Mouse (Mus musculus): Measurements from ENCODE around the gene Tmed5. TPM values are rescaled to one million over a fixed set of nuclear protein-coding genes. Genes with fewer than 3 reads are reported as not detected.
A peak's percentile ranks its signal among the peaks of the same experiment; 100 is the strongest.

Gene Tmed5
- polyA plus RNA-seq, 1 experiment: 16.8 TPM

DNA sequence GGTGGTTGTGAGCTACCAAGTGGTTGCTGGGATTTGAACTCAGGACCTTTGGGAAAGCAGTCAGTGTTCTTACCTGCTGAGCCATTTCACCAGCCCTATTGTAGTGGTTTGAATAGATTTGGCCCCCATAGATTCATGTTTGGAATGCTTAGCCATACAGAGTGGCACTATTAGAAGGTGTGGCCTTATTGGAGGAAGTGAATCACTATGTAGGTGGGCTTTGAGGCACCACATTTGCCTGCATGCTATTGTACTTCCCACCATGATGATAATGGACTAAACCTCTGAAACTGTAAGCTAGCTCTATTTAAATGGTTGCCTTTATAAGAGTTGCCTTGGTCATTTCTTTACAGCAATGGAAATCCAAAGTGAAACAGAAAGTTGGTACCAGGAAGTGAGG is 56.2 kb downstream of the Tmed5 start:
- H3ac ChIP-seq (ENCODE audit: control insufficient read depth, insufficient read length, low read depth): no peak overlapping the region
- TF ChIP-seq FOSL1 (IDR thresholded peaks at IDR 0.05; ENCODE audit: insufficient read depth, low read length, poor library complexity, severe bottlenecking): no peak
- TF ChIP-seq MAX (IDR thresholded peaks at IDR 0.05): no peak
- TF ChIP-seq CTCF (IDR thresholded peaks at IDR 0.05; ENCODE audit: control insufficient read depth, insufficient read depth, insufficient read length): no peak
- TF ChIP-seq MYOD1 (IDR thresholded peaks at IDR 0.05; ENCODE audit: control insufficient read depth, insufficient read length, low read depth): no peak
- no peak for TF ChIP-seq MYOG (IDR thresholded peaks at IDR 0.05; ENCODE audit: control insufficient read depth, extremely low read depth, insufficient read length)
- TF ChIP-seq USF1 (IDR thresholded peaks at IDR 0.05; ENCODE audit: low read depth): no peak
- no peak for TF ChIP-seq CEBPB (IDR thresholded peaks at IDR 0.05; ENCODE audit: low read depth)
- peaks cover 48% of the 10 kb centered on the region for H3K36me3 ChIP-seq (ENCODE audit: control insufficient read depth, insufficient read depth)
- H3K27me3 ChIP-seq (ENCODE audit: control insufficient read depth, insufficient read depth, insufficient read length): no peaks in the 10 kb centered on the region
- peaks cover 99% of the 10 kb centered on the region for H3K79me2 ChIP-seq (ENCODE audit: control insufficient read depth, insufficient read depth)
- H3K79me3 ChIP-seq (ENCODE audit: low read depth): peaks cover 83% of the 10 kb centered on the region
- H3K4me3 ChIP-seq (ENCODE audit: insufficient read depth, poor library complexity, severe bottlenecking): no peak overlapping the region

DNA sequence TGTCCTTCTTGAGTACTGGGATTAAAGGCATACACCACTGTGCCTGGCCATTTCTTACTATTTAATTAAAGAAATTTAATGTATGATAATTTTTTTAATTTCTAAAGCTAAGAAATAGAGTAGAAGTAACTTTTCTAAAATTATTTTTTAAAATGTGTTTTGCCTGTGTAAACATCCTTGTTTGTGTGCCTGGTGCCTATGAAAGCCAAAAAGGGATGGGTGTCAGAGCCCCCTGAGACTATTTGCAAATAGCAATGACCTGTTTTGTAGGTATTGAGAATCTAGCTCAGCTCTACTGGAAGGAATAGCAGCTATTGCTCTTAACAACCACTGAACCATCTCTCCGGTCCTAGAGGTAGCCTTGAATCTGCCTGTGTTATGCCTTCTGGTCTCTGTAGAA is 60.1 kb downstream of the Tmed5 start:
- Histone ChIP-seq H3K79me3 (ENCODE audit: low read depth) (peaks cover 91% of the 10 kb centered on the region), H3K4me3 (ENCODE audit: insufficient read depth, poor library complexity, severe bottlenecking) (no peak overlapping the region), H3K79me2 (ENCODE audit: control insufficient read depth, insufficient read depth) (peaks cover 99% of the 10 kb centered on the region), H3K27me3 (ENCODE audit: control insufficient read depth, insufficient read depth, insufficient read length) (no peaks in the 10 kb centered on the region), H3K36me3 (ENCODE audit: control insufficient read depth, insufficient read depth) (peaks cover 63% of the 10 kb centered on the region), H3ac (ENCODE audit: control insufficient read depth, insufficient read length, low read depth) (no peak overlapping the region)
- TF ChIP-seq CEBPB (IDR thresholded peaks at IDR 0.05; ENCODE audit: low read depth): no peak
- TF ChIP-seq MAX (IDR thresholded peaks at IDR 0.05): no peak
- no peak for TF ChIP-seq USF1 (IDR thresholded peaks at IDR 0.05; ENCODE audit: low read depth)
- TF ChIP-seq FOSL1 (IDR thresholded peaks at IDR 0.05; ENCODE audit: insufficient read depth, low read length, poor library complexity, severe bottlenecking): no peak
- no peak for TF ChIP-seq MYOD1 (IDR thresholded peaks at IDR 0.05; ENCODE audit: control insufficient read depth, insufficient read length, low read depth)
- TF ChIP-seq CTCF (IDR thresholded peaks at IDR 0.05; ENCODE audit: control insufficient read depth, insufficient read depth, insufficient read length): no peak
- TF ChIP-seq MYOG (IDR thresholded peaks at IDR 0.05; ENCODE audit: control insufficient read depth, extremely low read depth, insufficient read length): no peak

DNA sequence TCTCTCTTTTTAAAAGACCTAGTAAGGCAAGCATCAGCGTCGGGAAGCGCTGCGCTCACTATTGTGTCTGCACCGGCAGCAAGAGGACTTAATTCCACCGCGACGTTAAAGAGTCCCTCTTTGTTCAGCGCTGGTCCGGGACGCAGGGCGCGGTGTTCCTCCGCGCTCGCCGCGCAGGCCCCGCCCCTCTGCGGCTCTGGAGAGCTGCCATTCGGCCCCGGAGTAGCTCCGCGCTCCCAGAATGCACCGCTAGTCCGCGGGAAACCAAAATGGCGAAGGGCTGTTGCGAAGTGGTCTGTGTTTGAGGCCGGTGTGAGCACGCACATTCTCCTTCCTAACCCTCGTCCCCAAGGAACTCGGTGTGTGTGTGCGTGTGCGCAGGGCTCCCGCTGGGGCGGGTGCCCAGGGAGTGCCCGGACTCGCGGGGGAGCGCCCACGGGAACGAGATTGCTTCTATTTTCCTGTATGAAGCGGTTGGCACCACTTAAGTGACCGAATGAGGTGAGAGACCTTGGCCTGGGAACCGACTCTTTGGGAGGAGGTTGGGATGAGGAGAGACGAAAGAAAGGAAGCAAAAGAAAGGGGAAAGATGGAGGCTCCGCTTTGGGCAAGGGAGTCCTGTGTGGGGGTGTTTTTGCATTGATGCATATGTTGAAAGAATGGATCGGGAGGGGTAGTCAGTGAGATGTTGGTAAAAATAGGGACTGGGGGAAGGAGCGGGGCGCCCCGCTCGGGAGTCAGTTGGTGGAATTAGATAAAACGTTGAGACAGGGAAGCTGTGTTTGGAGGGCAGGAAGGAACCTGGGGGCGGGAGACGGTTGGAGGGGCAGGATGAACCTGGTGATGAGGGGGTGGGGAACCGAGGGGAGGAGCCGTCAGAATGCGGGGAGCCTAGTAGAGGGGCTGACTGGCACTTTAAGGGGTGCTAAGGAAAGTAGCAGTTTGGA is 66.7 kb downstream of the Tmed5 start, which contains the start of gene Mtf2:
Gene Mtf2 (plus strand): TSS at position 210 of the 947 bp plus-strand sequence.
- H3K4me3 ChIP-seq (ENCODE audit: insufficient read depth, poor library complexity, severe bottlenecking): peak within 1 kb of the TSS; percentile 96
- peaks cover 54% of the 10 kb centered on the region for H3K79me2 ChIP-seq (ENCODE audit: control insufficient read depth, insufficient read depth)
- peaks cover 51% of the 10 kb centered on the region for H3K79me3 ChIP-seq (ENCODE audit: low read depth)
- H3K27me3 ChIP-seq (ENCODE audit: control insufficient read depth, insufficient read depth, insufficient read length): no peaks in the 10 kb centered on the region
- peaks cover 26% of the 10 kb centered on the region for H3K36me3 ChIP-seq (ENCODE audit: control insufficient read depth, insufficient read depth)
- TF ChIP-seq MAX (IDR thresholded peaks at IDR 0.05) (peak; percentile 71), USF1 (IDR thresholded peaks at IDR 0.05; ENCODE audit: low read depth) (no peak), CTCF (IDR thresholded peaks at IDR 0.05; ENCODE audit: control insufficient read depth, insufficient read depth, insufficient read length) (no peak)
- H3ac ChIP-seq (ENCODE audit: control insufficient read depth, insufficient read length, low read depth): peak within 1 kb of the TSS; percentile 70

DNA sequence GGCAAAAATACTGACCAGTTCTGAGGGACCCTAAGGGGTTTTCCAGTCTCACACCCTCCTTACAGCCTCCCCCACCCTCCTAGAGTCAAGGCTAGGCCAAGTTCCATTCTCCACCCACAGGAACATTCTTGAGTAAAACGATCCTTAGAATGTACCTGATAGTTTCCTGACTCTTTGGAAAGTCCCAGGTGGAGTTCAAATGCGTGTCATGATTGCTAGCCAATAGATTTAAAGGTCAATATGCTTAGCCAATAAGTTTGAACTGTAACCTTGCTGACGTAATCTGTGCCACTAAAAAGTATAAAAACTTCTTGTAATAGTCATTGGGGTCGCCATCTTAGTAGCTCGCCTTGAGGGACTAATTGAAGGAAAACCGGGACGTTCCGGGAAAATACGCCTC is 72.0 kb downstream of the Tmed5 start:
- Histone ChIP-seq H3K79me2 (ENCODE audit: control insufficient read depth, insufficient read depth) (peaks cover under 1% of the 10 kb centered on the region), H3K27me3 (ENCODE audit: control insufficient read depth, insufficient read depth, insufficient read length) (no peaks in the 10 kb centered on the region), H3ac (ENCODE audit: control insufficient read depth, insufficient read length, low read depth) (no peak overlapping the region), H3K4me3 (ENCODE audit: insufficient read depth, poor library complexity, severe bottlenecking) (no peak overlapping the region), H3K36me3 (ENCODE audit: control insufficient read depth, insufficient read depth) (no peaks in the 10 kb centered on the region), H3K79me3 (ENCODE audit: low read depth) (no peaks in the 10 kb centered on the region)
- TF ChIP-seq USF1 (IDR thresholded peaks at IDR 0.05; ENCODE audit: low read depth): no peak
- no peak for TF ChIP-seq CTCF (IDR thresholded peaks at IDR 0.05; ENCODE audit: control insufficient read depth, insufficient read depth, insufficient read length)
- no peak for TF ChIP-seq CEBPB (IDR thresholded peaks at IDR 0.05; ENCODE audit: low read depth)
- no peak for TF ChIP-seq FOSL1 (IDR thresholded peaks at IDR 0.05; ENCODE audit: insufficient read depth, low read length, poor library complexity, severe bottlenecking)
- TF ChIP-seq MAX (IDR thresholded peaks at IDR 0.05): no peak
- TF ChIP-seq MYOG (IDR thresholded peaks at IDR 0.05; ENCODE audit: control insufficient read depth, extremely low read depth, insufficient read length): no peak
- no peak for TF ChIP-seq MYOD1 (IDR thresholded peaks at IDR 0.05; ENCODE audit: control insufficient read depth, insufficient read length, low read depth)

Other genes with a start within 250 kb of the Tmed5 start
- 161 TPM for gene Rpl5, start 232.1 kb downstream of the Tmed5 start, polyA plus RNA-seq (2012; fragmentation: generic; extraction: Trizol)
- gene Fam69a, start 145.5 kb downstream of the Tmed5 start, polyA plus RNA-seq (2012; fragmentation: generic; extraction: Trizol): 4.8 TPM
- 12.0 TPM for gene Mtf2, start 66.9 kb downstream of the Tmed5 start, polyA plus RNA-seq (2012; fragmentation: generic; extraction: Trizol)
- 0.55 TPM for gene Ccdc18, start 255 bp upstream of the Tmed5 start, polyA plus RNA-seq (2012; fragmentation: generic; extraction: Trizol)
- gene Dr1, start 136.3 kb upstream of the Tmed5 start, polyA plus RNA-seq (2012; fragmentation: generic; extraction: Trizol): 13.0 TPM
- 1.8 TPM for gene Pigg, start 180.0 kb upstream of the Tmed5 start, polyA plus RNA-seq (2012; fragmentation: generic; extraction: Trizol)
- gene Gm42517, start 235.3 kb upstream of the Tmed5 start, polyA plus RNA-seq (2012; fragmentation: generic; extraction: Trizol): 1.1 TPM